ENCODE assay signal across 10 mouse cellular contexts in the genomic region with DNA sequence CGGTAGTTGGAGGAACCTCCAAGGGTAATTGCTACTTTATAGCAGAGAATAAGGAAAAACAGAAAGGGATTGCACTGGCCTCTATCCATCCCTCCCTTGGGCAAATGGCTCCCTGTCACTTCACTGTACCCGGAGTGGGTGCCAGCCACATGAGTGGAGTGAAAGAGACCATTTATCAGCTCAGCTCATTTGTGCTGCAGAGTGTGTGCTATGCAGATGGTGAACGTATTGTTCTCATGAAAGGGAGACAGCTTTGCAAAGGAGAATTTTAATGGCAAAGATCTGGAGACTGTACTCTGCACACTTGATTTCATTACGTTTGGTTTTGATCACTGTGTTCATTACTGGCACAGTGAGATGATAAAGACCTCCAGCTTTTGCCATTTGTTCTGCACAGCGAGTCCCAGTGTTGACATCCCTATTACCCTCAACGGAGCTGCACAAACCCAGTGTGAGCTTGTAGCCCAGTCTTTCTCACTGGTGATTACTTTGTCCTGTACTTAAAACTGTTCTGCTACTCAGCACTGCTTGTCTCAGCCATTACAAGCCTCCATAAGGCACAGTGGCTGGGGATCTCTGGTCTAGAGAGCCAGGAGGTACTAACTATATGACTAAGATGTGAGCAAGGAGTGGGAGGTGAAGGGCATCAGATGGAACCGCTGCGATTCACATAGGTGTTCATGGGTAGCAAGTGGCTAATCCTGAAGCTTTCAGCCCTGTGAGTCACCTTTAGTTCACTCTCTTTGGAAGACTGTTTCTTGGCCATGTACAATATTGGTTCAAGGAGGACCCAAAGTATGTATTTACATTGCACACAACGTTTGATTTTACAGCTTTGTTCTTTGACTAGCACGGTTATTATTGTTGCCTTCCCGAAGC. TPM values are rescaled to one million over a fixed set of nuclear protein-coding genes. Genes with fewer than 3 reads are reported as not detected.
DNase-seq lines count a peak whose midpoint lies in the region; ATAC-seq and TF ChIP-seq lines count a peak whose summit lies in the region.
"Had no signal": no experiment of that assay in that cellular context is flagged by ENCODE, and none has a peak within 500 bp of the region (broad histone marks: within the 10 kb centered on the region; RNA-seq: fewer than 3 reads in every experiment).

No protein-coding gene starts in this region.

- 25% methylated on average over 11 of the region's 11 CpGs for WGBS in forebrain, postnatal 0 days

- H3K4me3 ChIP-seq in forebrain, postnatal 0 days (ENCODE audit: low read depth, low read length): no peak overlapping the region
- H3K4me3 ChIP-seq: lung, embryonic 15.5 days had no signal

- peak overlapping the region; percentile 73 for H3K27ac ChIP-seq in forebrain, postnatal 0 days (ENCODE audit: low read depth, low read length)
- H3K27ac ChIP-seq: lung, embryonic 15.5 days had no signal

- H3K36me3 ChIP-seq in forebrain, postnatal 0 days (ENCODE audit: insufficient read depth): no peaks in the 10 kb centered on the region
- H3K36me3 ChIP-seq: lung, embryonic 15.5 days had no signal

- H3K9me3 ChIP-seq in forebrain, postnatal 0 days (ENCODE audit: low read length): no peaks in the 10 kb centered on the region
- H3K9me3 ChIP-seq: lung, embryonic 15.5 days had no signal

- H3K9ac ChIP-seq in forebrain, postnatal 0 days: no peak overlapping the region; the same call in 1 of the 2 replicates
- H3K9ac ChIP-seq: lung, embryonic 15.5 days had no signal

- TF ChIP-seq CTCF in forebrain, postnatal 0 days (IDR thresholded peaks at IDR 0.05; ENCODE audit: low read depth): no peak

- peak; percentile 94 for ATAC-seq in forebrain, postnatal 0 days

- H3K4me2 ChIP-seq in forebrain, postnatal 0 days (ENCODE audit: low read depth): peak overlapping the region; percentile 25
- H3K4me2 ChIP-seq: lung, embryonic 15.5 days had no signal

- peaks cover 17% of the 10 kb centered on the region; the same call in 1 of the 2 replicates for H3K4me1 ChIP-seq in forebrain, postnatal 0 days (ENCODE audit: insufficient read depth)

- DNase-seq in layer of hippocampus, adult 11-12 months (ENCODE audit: low spot score): peak; percentile 79
- DNase-seq in layer of hippocampus, postnatal 25 days (ENCODE audit: extremely low spot score in 1 of 2, low spot score in 1 of 2): no peak
- peak; percentile 82 for DNase-seq in forebrain, postnatal 0 days
- DNase-seq in layer of hippocampus, postnatal 36 days: peak; percentile 64 to 71
- DNase-seq in right cerebral cortex, postnatal 4 days: peak; percentile 41
- DNase-seq in urinary bladder, postnatal 4 days (ENCODE audit: low spot score in 2 of 2): no peak
- DNase-seq in spleen, postnatal 36 days (ENCODE audit: low spot score in 2 of 2): no peak
- DNase-seq in B cell, adult 2 months: no peak
- DNase-seq: kidney, adult 8-10 months had no signal

- no peaks in the 10 kb centered on the region for H3K27me3 ChIP-seq in forebrain, postnatal 0 days (ENCODE audit: insufficient read depth, low read length)
- H3K27me3 ChIP-seq: lung, embryonic 15.5 days had no signal

RNA-seq across cellular contexts. Expression of a gene that starts 53.7 kb away (rescaled TPM):
- 100 to 1,000 TPM; 403 to 407 TPM for total RNA-seq in layer of hippocampus, postnatal 25 days (2021)
- 186 and 218 TPM in 2 replicates for total RNA-seq in forebrain, postnatal 0 days (2014; rRNA removed)
- 75.9 and 127 TPM in 2 replicates for polyA plus RNA-seq in forebrain, postnatal 0 days (2015; fragmentation: Nextera tagmentation; extraction: Ambion mirVana)
- 100 to 1,000 TPM; 410 to 433 TPM for total RNA-seq in layer of hippocampus, postnatal 36 days (2021)

Comparison
In these comparisons a context has a peak if more than half of its experiments do, and no peak if none do; other contexts are left out.
1. DNase-seq: peak in layer of hippocampus, adult 11-12 months (single experiment), forebrain, postnatal 0 days (single experiment), layer of hippocampus, postnatal 36 days (2 of 2) and right cerebral cortex, postnatal 4 days (single experiment); none in layer of hippocampus, postnatal 25 days (0 of 2), urinary bladder, postnatal 4 days (0 of 2), spleen, postnatal 36 days (0 of 2) and B cell, adult 2 months (0 of 2).